Mouse (Mus musculus): ENCODE data around the gene 3110040M04Rik. TPM values are rescaled to one million over a fixed set of nuclear protein-coding genes. Genes with fewer than 3 reads are reported as not detected.
"Not testable (repeated sequence)": the region's sequence is repeated elsewhere in the genome, so short reads cannot be mapped to it uniquely, and the experiment has no call there.

The 3110040M04Rik gene
- 5.9 TPM in 1 of 2 replicates, not detected in the other for polyA plus RNA-seq (2012; ENCODE audit: insufficient read depth, low replicate concordance)

DNA sequence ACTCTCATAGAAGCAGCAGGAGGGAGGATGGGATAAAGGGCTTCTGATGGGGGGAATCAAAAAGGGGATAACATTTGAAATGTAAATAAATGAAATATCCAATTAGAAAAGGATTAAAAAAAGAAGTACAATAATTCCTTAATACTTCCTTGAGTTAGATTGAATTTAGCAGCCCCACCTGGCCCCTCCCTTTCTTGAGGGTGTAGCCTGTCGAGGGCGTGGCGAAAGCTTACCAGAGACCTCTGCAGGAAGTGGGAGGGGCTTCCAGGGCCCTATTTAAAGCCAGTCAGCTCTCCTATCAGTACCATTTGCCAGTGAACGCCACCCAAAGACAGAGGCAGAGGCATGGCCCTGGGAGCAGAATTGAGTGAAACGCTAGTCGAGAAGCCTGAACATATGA, at the start of gene 3110040M04Rik:
Gene 3110040M04Rik, plus strand, starts transcription at position 304 of the 400 bp plus-strand sequence.
- not testable (repeated sequence) for H3K36me3 ChIP-seq (replicated peaks; ENCODE audit: low read length)

DNA sequence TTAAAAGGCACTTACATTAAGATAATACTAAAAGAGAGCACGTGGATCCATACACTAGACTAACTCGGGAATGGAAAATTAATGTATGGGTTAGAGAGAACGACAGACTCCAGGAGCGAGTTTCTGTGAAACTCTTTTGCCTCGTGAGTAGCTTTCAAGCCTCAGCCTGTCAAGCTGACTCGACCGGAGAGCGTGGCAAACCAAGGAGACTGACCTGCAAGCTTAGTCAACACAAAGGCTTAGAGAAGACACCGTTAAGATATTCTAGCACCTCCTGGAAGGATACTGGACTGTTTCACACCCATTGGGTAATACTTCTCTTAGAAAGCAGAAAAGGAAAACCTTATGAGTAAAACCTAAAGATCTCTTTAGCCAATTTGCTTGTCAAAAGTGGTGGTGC, 49.8 kb upstream of the 3110040M04Rik start:
- not testable (repeated sequence) for H3K9me3 ChIP-seq; H3K36me3 ChIP-seq (replicated peaks; ENCODE audit: low read length)

More for the DNA sequence above, at the start of gene 3110040M04Rik:
- H3K4me3 ChIP-seq (replicated peaks); H3K9me3 ChIP-seq; H3K27me3 ChIP-seq (replicated peaks); H3K4me1 ChIP-seq: not testable (repeated sequence)

DNA sequence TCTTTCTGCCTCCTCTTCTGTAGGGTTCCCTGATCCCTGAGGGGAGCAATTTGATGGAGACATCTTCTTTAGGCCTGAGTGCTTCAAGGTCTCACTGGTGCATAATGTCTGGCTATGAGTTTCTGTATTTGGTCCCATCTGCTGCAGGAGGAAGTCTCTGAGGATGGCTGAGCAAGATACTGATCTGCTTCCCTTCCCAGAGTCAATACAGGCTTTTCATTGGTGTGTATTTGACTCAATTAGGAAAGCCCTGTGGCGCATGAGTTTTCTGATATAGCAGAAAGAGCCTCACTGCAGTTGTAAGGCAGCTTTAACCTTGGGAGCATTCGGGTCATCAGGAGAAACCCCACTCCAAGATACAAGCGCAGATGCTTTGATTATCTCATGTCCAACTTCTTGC, 47.8 kb upstream of the 3110040M04Rik start:
- TF ChIP-seq FLI1 (IDR thresholded peaks at IDR 0.05; ENCODE audit: low read length) (no peak), GATA1 (IDR thresholded peaks at IDR 0.05; ENCODE audit: borderline replicate concordance, low read length) (no peak)
- H3K4me1 ChIP-seq, result no peaks in the 10 kb centered on the region
- H3K27me3 ChIP-seq (replicated peaks), result no peaks in the 10 kb centered on the region
- no peaks in the 10 kb centered on the region for H3K36me3 ChIP-seq (replicated peaks; ENCODE audit: low read length)
- no peaks in the 10 kb centered on the region for H3K9me3 ChIP-seq
- no peak overlapping the region for H3K4me3 ChIP-seq (replicated peaks)

More for the DNA sequence above, 49.8 kb upstream of the 3110040M04Rik start:
- not testable (repeated sequence) for H3K27me3 ChIP-seq (replicated peaks); H3K4me3 ChIP-seq (replicated peaks); H3K4me1 ChIP-seq

GRCm38 (mm10) chr1:151156777-151157632, 46.9 kb upstream of the 3110040M04Rik start:
- Histone ChIP-seq H3K36me3 (replicated peaks; ENCODE audit: low read length) (no peaks in the 10 kb centered on the region), H3K4me1 (no peaks in the 10 kb centered on the region), H3K4me3 (replicated peaks) (no peak overlapping the region), H3K27me3 (replicated peaks) (no peaks in the 10 kb centered on the region), H3K9me3 (no peaks in the 10 kb centered on the region)
- TF ChIP-seq GATA1 (IDR thresholded peaks at IDR 0.05; ENCODE audit: borderline replicate concordance, low read length), result no peak
- no peak for TF ChIP-seq FLI1 (IDR thresholded peaks at IDR 0.05; ENCODE audit: low read length)

- TF ChIP-seq GATA1 (IDR thresholded peaks at IDR 0.05; ENCODE audit: borderline replicate concordance, low read length), result no peak
- no peak for TF ChIP-seq FLI1 (IDR thresholded peaks at IDR 0.05; ENCODE audit: low read length)
- no peaks in the 10 kb centered on the region for H3K36me3 ChIP-seq (replicated peaks; ENCODE audit: low read length)
- H3K27me3 ChIP-seq (replicated peaks), result no peaks in the 10 kb centered on the region
- no peaks in the 10 kb centered on the region for H3K9me3 ChIP-seq
- no peaks in the 10 kb centered on the region for H3K4me1 ChIP-seq
- no peak overlapping the region for H3K4me3 ChIP-seq (replicated peaks)
Observed at GRCm38 (mm10) chr1:151157963-151158856, 45.7 kb upstream of the 3110040M04Rik start.

- no peaks in the 10 kb centered on the region for H3K36me3 ChIP-seq (replicated peaks; ENCODE audit: low read length)
- TF ChIP-seq FLI1 (IDR thresholded peaks at IDR 0.05; ENCODE audit: low read length) (no peak), GATA1 (IDR thresholded peaks at IDR 0.05; ENCODE audit: borderline replicate concordance, low read length) (no peak)
- no peaks in the 10 kb centered on the region for H3K9me3 ChIP-seq
- no peak overlapping the region for H3K4me3 ChIP-seq (replicated peaks)
- no peaks in the 10 kb centered on the region for H3K4me1 ChIP-seq
- H3K27me3 ChIP-seq (replicated peaks), result no peaks in the 10 kb centered on the region
Observed at GRCm38 (mm10) chr1:151158857-151159510, 44.9 kb upstream of the 3110040M04Rik start.

GRCm38 (mm10) chr1:151166031-151166430, 37.9 kb upstream of the 3110040M04Rik start:
- Histone ChIP-seq H3K9me3 (no peaks in the 10 kb centered on the region), H3K4me1 (peaks cover 7% of the 10 kb centered on the region)
- TF ChIP-seq GATA1 (IDR thresholded peaks at IDR 0.05; ENCODE audit: borderline replicate concordance, low read length) (no peak), FLI1 (IDR thresholded peaks at IDR 0.05; ENCODE audit: low read length) (no peak)

DNA sequence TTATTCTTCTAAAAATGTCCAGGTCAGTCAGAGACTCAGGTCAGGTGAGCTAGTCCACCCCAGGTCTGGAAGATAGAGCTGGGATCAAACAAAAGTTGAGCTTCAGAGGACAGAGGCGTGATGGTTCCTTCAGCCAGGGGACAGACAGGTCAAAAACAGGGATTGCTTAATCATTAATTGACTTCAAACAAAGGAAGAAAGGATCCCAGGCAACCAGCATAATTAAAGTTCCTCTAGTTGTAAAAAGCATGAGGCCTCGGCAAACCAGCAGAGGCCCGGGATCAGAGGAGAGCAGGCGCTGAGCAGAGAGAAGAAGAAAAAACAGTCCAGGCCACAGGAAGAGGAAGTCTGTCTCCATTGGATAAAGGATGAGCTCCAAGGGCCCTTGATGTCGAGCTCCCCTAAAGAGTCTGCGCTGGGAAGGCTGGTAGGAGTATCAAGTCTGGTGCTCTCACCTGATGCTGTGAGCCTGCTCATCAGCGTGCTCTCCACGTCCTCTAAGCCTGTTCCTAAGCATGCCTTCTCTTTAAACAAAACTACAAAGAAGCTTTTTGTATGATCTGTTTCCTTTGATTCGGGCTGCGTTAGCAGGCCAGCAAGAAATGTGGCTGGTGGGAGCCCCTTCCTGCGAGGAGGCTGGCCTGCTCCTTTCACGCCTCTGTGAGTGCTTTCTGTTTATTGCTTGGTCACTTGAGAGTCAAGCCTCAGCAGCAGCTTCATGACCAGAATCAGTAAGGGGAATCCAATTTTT, 36.4 kb upstream of the 3110040M04Rik start:
- TF ChIP-seq GATA1 (IDR thresholded peaks at IDR 0.05; ENCODE audit: borderline replicate concordance, low read length) (no peak), FLI1 (IDR thresholded peaks at IDR 0.05; ENCODE audit: low read length) (no peak)
- Histone ChIP-seq H3K9me3 (no peaks in the 10 kb centered on the region), H3K27me3 (replicated peaks) (no peaks in the 10 kb centered on the region), H3K36me3 (replicated peaks; ENCODE audit: low read length) (no peaks in the 10 kb centered on the region), H3K4me1 (peaks cover 7% of the 10 kb centered on the region), H3K4me3 (replicated peaks) (no peak overlapping the region)

More at GRCm38 (mm10) chr1:151166031-151166430, 37.9 kb upstream of the 3110040M04Rik start:
- Histone ChIP-seq H3K4me3 (replicated peaks) (no peak overlapping the region), H3K27me3 (replicated peaks) (no peaks in the 10 kb centered on the region), H3K36me3 (replicated peaks; ENCODE audit: low read length) (no peaks in the 10 kb centered on the region)

DNA sequence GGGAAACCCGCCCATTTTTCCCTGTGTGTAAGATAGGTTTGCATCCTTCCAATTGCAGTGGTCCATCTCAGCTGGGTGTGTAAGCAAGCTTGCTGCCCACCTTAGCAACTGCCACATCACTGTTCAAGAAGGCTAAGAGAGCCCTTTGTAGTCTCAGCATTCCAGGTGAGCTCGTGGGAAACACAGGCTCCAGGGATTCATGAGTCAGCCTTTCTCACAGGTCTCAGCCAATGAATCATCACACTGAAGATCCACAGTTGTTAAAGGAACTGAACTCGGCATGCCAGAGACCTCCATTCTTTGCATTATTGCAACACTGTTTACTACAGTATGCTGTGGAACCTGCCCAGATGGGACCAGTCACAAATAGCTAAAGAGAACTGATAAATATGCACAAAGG, 35.3 kb upstream of the 3110040M04Rik start:
- Histone ChIP-seq H3K9me3 (no peaks in the 10 kb centered on the region), H3K4me1 (peaks cover 7% of the 10 kb centered on the region), H3K4me3 (replicated peaks) (no peak overlapping the region), H3K36me3 (replicated peaks; ENCODE audit: low read length) (no peaks in the 10 kb centered on the region), H3K27me3 (replicated peaks) (no peaks in the 10 kb centered on the region)
- TF ChIP-seq FLI1 (IDR thresholded peaks at IDR 0.05; ENCODE audit: low read length) (no peak), GATA1 (IDR thresholded peaks at IDR 0.05; ENCODE audit: borderline replicate concordance, low read length) (no peak)
